Mouse (Mus musculus) heart, postnatal 0 days (tissue): ENCODE data around the gene Gm10192.

Experiments
- CTCF ChIP-seq: IDR thresholded peaks from 2 replicates; pipeline ENCODE4 v1.5.1; 2016; ENCODE audit warnings: antibody characterized with exemption, control low read depth, low read depth
- EP300 ChIP-seq: IDR thresholded peaks from 2 replicates; pipeline ENCODE4 v1.6.1; 2016; ENCODE audit warnings: antibody characterized with exemption, low read depth

- no peak for TF ChIP-seq EP300
- TF ChIP-seq CTCF, result no peak
These were observed 47.6 kb upstream of the Gm10192 start for GRCm38 (mm10) chr4:97230411-97231104.
